Mouse (Mus musculus): Measurements from ENCODE around the gene Adcyap1. TPM values are rescaled to one million over a fixed set of nuclear protein-coding genes. Genes with fewer than 3 reads are reported as not detected.

Gene Adcyap1
- not detected for polyA plus RNA-seq (2017; shearing (Covaris generic))

DNA sequence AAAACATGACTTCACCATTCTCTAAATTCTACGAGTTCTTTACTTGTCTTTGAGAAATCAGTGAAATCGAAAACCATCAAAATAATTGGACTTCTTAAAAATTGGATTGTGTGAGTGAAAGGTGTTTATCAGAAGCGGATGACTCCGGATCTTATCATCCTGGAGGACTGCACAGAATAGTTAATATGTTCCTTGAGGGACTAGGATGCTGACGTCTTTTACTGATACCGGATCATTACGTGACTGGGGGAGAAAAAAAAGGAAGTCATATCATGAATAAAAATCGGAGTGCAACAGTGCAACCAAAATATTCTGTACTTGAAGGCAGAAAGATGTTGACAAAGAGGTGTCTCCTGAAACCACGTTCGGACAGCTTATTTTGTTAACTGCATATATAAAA, at the start of gene Adcyap1:
Gene Adcyap1, plus strand, starts transcription at position 301 of the 400 bp plus-strand sequence.
- no peak for ATAC-seq

DNA sequence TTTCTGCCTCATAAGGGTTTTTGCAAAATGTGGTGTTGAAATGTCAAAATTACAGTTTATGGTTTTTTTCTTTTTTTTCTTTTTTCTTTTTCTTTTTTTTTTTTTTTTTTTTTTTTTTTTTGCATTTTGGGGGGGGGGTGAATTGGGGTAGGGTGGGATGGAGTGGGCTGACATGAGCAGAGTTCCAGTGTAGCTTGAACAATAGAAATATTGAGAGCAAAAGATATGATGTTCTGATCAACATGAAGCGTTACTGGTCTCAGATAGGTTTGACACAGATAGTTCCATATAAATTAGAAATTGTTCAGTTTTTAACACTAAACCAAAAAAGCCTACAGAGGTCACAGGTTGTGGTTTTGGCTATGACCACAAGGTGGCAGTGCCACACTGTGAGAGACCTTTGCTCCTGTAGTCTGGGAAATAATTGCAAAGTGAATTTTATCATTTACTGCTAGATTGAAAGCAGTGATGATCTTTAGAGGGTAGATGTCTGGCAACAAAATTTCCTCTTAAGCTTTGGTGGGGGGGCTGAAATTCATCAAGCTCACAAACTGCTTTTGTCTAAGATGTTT, 40.5 kb upstream of the Adcyap1 start:
- no peak for ATAC-seq

DNA sequence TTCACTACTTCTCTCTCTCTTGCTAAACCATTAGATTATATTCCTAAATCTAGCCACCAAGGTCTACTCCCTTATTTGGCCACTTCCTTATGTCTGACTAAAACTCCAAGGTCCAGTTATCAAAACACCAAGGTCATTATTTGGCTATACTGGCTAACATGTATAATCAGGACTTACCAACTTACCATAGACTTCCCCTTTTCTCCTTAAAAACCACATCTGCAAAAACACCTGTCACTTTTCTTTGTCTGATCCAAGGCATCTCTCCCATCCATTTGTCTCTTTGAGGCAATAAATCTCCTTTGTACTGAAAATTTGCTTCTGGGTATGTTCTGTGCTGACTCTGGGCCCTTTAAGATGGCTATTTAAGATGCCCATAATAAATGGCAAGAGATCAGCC, 29.2 kb upstream of the Adcyap1 start:
- no peak for ATAC-seq

DNA sequence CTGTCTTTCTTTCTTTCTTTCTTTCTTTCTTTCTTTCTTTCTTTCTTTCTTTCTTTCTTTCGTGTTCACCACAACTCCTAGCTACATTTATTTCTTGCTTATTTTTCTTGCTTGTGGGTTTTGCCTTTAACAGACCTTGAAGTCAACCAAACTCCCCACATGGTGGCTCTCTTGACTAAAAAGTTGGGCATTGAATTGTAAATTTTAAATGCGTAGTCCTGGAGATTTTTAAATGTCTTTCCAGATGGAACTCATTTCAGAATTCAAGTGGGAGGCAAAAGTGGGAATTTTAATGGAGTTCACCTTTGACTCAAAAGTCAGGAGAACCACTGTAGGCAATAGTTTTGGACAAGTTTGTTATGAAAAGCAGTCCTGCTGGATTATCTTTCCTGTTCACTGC, 2.0 kb upstream of the Adcyap1 start:
- ATAC-seq: no peak

DNA sequence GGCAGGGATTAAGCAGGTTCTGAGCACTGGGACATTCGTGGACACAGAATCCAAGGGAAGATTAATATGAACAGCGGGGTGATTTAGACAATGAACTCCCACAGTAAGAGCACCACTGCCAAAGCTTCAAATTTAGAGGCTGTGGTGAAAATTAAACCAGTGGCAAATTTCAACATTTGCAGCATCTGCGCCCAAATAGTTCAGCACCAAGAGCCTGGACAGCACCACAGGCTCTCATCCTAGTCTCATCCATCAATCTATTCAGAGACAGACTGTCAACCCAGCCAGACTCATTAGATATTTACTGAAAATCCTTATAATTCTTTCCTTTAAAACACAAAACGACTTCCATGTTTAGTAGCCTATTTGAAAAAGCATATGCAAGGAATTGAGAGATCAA, 604 bp upstream of the Adcyap1 start:
- no peak for ATAC-seq

DNA sequence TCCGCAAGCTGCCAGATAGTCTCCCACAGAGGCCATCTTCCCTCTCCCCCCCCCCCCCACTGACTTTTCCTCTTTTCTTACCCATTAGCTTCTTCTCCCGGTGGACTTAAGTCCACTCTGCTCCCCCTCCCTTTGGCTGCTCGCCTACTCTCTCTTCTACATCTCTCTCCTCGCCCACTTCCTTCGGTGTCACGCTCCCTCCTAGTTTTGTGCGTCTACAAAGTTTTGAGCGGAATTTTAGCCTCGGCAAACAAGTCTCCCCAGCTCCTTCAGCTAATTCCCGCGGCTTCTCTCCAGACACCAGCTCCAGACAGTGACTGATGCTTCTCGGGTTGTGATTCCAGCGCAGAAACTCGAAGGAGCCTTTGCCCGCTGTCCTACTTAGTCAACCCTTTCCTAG, 401 bp downstream of the Adcyap1 start:
- ATAC-seq: no peak

DNA sequence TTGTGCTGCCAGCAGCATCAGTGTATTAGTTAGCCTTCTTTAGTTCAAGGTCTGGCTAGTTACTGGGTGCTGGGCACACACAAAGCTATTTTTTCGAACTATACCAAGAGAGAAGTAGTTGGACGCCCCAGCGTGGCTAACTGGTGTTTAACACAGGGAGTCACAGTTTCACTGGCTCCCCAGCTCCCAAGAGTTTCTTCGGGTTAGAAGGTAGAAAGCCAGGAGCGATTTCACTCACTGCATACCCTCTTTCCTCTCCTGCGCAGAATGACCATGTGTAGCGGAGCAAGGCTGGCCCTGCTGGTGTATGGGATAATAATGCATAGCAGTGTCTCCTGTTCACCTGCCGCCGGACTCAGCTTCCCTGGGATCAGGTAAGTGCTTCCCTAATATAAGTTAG, 930 bp downstream of the Adcyap1 start:
- ATAC-seq: no peak

DNA sequence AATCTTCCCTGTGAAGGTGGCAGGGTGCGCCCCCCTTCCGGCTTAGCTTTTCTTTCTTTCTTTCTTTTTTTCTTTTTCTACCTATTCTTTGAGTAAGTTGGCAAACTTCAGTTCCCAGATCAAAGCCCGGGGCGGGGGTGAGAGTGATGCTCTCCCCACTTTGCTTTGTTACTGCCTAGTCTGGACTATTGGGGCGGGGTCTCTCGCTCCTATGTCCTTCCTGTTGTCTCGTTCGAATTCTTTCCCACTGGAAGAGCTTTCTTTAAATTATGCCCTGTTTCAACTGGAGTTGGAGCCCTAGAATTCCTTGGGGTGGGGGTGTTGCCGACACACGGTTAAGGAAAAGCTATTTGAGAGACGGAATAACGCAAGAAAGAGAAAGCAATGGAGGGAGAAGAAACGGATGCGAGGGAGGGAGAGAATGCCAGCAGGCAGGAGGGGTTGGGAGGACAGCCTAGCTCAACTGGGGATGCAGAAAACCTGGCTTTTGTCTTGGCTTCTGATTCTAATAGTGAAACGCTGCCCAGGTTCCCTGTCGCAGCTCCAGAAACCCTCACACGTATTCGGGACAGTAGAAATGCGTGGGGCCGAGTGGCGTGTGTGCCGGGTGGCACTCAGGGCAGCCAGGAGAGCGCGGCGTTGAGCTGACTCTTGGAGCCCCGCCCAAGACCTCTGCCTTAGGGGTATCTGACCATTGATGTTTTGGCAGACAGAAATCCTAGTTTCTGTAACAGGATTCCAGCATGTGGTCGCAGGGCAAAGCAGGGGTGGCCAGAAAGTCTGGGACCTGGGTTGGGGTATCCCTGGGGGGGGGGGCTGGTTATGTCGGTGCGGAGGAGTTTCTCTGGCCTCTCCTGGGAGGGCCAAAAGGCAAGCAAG, 1.8 kb downstream of the Adcyap1 start:
- no peak for ATAC-seq

DNA sequence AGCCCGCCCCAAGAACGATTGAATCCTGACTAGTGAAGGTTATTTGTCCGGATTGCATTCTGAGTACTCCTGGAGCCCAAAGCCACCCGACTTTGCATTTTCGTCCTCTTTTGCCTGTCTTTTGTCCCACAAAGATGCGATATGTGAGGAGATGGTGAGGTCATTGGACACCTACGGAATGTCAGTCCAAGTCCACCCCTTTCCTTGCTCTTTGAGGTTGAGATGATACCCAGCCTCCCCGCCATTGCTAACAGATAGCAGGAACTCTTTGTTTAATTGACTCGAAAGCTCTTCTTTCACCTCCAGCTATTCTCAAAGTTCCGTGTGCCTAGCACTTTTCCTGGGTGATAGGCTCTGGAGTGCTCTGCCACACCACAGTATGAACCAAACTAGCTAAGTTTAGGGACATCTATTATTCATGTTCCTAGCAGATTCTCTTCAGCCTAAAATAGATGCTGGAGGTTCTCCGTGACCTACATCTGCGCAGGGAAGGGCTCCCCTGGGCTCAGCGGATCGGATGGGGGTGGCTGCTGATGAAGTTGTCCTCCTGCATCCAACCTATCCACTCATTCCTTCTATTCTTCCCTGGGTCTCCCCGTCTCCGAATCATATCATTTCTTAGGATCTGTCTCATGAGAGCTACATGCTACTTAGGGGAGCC, 2.6 kb downstream of the Adcyap1 start:
- no peak for ATAC-seq

DNA sequence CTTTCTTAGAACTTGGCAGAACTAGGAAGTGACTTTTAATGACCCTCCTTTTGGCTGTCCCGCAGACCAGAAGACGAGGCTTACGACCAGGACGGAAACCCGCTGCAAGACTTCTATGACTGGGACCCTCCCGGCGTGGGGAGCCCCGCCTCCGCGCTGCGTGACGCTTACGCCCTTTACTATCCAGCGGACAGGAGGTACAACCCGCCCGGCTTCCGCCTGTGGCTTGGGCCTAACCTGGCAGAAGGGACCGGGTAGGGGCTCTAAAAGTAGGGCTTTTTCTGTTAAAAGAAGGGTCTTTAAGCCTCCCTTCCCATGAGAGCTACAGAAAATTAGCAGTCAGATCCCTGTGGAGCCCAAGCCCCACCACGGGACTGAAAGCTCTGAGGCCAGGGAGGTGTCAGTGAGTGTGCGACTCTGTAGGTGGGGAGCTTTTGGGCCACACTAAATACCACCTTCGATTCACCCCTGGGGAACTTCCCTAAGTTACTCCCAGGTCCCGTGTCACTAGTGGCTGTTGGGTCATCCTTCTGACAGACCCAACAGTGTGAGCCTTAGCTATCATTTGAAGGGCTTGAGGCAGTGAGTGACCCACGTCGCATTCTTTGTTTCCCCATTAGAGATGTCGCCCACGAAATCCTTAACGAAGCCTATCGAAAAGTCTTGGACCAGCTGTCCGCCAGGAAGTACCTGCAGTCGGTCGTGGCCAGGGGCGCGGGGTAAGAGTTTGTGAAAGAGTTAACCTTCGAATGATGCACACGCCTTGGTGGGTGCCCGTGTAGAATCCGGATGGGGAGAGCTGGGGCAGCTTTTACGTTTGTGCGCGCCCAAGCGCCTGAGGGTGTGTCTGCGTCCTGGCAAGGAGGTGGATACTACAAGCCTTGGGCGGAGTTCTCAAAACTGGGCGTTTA, 3.6 kb downstream of the Adcyap1 start:
- no peak for ATAC-seq

DNA sequence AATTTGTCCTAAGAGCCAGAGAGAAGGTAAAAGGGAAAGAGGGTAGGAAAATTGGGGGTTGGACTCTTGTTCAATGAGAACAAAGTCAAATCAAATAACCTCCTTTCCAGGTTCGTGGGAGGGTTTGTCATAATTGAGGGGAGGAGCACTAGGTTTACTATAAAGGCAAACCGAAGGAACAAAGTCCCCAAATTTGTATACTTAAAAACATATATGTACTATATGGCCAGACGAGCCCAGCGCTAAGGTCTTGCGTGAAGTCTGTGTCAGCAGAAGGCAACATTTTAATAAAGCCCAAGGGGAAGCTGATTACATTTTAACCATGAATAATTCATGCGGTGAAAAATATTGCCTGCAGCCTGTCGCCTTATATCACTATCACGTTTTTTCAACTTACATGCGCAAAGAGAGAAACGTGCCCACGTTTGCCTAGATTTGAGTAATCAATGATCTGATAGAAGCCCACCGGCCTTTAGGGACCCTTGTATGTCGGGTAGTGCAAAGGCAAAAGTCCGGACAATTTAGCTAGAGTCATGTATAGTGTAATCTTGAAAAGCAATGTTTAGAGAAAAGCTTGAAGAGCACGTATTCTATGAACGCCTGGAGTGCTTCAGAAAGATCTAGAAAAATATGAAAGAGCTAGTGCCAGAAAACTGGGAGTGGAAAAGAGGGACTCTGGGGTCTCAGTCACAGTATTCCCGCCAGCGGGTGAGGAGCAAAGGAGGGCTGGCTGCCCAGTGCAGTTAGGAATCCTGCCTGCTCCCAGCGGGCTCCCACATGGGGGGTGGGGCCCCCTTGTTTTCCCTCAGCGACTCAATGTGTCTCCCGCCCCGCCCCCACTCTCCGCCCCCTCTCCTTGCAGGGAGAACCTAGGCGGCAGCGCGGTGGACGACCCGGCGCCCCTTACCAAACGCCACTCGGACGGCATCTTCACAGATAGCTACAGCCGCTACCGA, 4.5 kb downstream of the Adcyap1 start:
- no peak for ATAC-seq

DNA sequence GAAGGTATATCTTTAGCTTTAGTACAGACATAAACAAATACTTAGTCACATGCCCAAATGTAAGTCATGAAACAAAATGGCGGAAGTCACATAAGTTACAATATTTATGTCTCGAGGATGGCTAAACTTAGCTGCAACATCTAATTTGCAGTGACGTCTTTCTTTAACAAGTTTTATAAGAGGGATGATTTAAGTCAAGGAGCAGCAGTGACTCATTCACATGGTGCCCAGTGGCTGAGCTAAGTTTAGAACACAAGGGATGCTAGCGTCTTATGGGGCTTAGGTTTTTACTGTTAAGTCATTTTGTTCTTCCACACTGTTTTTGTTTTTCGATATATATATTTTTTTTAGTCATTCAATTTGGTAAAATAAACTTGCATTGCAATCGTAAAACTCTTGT, 19.0 kb downstream of the Adcyap1 start:
- no peak for ATAC-seq

DNA sequence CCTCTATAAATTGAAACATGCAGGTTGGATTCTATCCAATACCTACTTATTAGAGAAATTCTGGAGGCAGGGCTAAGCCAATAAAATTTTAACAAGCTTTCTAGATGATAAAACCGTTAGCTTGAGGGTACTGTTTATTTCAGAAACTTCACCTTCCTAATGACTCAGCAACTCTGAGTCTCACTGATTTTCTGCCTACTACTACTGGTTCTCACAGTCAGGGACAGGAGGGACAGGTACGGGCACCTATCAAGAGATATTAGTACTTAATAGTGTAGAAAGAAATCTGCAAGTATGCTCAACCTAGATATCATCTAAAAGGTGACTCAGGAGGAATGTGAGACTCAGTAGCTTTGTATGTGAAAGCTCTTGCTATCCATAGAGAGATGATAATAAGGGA, 19.8 kb downstream of the Adcyap1 start:
- no peak for ATAC-seq

DNA sequence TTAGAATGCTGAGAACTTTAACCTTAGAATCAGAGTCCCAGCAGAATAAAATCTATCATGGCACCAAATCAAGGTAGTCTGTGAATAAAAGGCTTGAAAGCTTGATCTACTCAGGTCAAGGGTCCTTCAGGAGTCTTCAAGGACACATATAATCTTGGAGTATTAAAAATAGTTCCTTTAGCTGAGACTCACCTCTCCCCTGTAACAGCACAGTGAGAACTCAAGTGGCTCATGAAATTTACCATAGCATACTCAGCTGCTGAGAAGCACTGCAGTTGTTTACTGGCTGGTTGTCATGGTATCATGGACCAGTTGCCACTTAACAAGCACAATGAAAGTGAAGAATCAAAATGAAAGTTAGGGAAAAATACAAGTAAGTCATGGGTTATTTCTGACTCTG, 38.5 kb downstream of the Adcyap1 start:
- no peak for ATAC-seq

All from inflammation-experienced regulatory T-cells, adult 6 months (primary cell).